Mouse (Mus musculus): ENCODE results near the gene Armcx3. TPM values are rescaled to one million over a fixed set of nuclear protein-coding genes. Genes with fewer than 3 reads are reported as not detected.
"Not testable (repeated sequence)": the region's sequence is repeated elsewhere in the genome, so short reads cannot be mapped to it uniquely, and the experiment has no call there.

The Armcx3 gene
- polyA plus RNA-seq, 1 experiment from 2014 or later: 49.1 TPM

DNA sequence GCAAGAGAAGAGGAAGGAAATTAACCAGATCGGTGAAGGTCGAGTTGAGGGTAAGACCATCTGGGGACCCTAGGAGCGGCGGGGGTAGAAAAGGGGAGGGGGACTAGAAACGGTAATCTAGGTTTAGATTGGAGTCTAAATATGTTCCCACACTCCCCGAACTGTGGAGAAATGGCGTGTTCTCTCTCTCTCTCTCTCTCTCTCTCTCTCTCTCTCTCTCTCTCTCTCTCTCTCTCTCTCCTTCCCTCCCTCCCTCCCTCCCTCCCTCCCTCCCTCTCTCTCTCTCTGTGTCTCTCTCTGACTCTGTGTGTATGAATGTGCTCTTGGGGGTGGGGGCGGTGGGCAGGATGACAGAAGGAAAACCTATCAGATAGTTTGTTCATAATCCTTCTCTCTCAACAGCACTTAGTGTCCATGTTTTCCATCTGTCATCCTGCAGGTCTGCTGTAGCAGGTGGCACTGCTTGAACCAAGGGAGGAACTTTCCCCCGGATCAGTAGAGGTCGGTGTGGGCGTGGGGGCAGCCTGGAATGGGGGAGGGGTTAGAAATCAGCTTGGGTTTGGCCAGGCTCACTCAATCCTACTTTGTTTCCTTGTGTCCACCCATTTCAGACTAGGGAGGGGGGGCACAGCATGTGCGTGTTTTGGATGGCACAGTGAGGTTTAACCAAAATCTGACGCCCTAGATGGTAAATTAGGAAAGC, 1.0 kb downstream of the Armcx3 start:
- peak overlapping the region; percentile 79 for H3K4me3 ChIP-seq (ENCODE audit: inconsistent target)
- H3K36me3 ChIP-seq (ENCODE audit: inconsistent target): no peaks in the 10 kb centered on the region
- peaks cover 8% of the 10 kb centered on the region; the same call in 1 of the 2 replicates for H3K79me2 ChIP-seq (ENCODE audit: inconsistent target)
- H3K27ac ChIP-seq: peak overlapping the region; percentile 76
- 39% methylated on average over 13 of the region's 13 CpGs for WGBS (ENCODE audit: missing documents)

DNA sequence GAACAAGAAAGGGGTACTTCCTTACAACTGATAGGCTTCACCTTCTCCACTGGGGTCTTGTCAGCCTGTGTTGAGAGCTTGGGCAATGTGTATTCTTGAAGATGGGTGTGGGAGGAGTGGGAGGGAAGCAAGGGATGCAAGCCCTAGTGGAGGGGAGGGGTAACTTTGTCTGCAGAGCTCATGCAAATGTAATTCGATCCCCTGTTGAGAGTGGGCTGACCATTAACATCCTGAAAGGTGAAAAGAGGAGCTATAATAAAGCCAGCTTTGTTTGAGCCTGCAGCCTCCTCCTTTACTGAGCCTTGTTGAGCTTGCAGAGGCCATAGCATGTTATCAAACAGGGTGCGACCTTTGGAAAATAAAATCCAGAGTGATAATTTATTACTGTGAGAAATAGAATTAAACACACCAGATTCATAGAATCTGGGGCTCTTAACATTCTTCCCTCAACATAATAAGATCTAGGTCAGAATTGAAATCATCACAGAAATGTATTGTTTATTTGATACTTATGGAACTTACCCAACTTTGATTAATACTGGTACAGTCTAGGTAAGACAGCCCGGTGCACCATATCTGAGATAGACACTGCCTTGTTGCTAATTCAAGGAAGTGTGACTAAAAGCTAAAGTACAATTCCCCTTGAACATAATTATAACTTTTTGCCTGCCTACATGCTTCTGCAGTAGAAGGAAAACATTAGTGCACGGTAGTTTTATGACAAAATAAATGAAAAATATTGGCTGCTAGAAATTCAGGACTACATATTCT, 7.2 kb downstream of the Armcx3 start:
- H3K4me3 ChIP-seq (ENCODE audit: inconsistent target); H3K79me2 ChIP-seq (ENCODE audit: inconsistent target); H3K36me3 ChIP-seq (ENCODE audit: inconsistent target); H3K27ac ChIP-seq: not testable (repeated sequence)
- WGBS (ENCODE audit: missing documents): 92% methylated on average over 2 of the region's 4 CpGs

DNA sequence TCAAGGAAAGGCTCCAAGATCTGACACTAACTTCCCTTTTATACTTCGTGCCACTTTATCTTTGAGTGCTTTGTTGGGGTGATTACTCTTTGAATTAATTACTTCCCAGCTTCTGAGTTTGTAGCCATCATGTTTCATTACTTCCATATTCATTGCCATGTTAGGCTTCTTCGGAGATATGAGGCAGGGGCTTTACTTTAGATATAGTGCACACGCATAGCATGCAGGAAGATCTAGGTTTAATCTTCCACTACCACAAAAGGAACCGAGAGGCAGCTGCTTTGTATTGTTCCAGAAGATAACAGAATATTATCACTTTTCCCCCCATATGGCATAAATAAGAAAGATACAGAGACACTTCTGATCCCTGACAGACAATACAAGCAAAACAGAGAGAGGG, 31.3 kb downstream of the Armcx3 start:
- H3K36me3 ChIP-seq (ENCODE audit: inconsistent target): no peaks in the 10 kb centered on the region
- no peak overlapping the region for H3K27ac ChIP-seq
- WGBS (ENCODE audit: missing documents): 70% methylated on average over 4 of the region's 4 CpGs
- no peaks in the 10 kb centered on the region for H3K79me2 ChIP-seq (ENCODE audit: inconsistent target)
- H3K4me3 ChIP-seq (ENCODE audit: inconsistent target): no peak overlapping the region

DNA sequence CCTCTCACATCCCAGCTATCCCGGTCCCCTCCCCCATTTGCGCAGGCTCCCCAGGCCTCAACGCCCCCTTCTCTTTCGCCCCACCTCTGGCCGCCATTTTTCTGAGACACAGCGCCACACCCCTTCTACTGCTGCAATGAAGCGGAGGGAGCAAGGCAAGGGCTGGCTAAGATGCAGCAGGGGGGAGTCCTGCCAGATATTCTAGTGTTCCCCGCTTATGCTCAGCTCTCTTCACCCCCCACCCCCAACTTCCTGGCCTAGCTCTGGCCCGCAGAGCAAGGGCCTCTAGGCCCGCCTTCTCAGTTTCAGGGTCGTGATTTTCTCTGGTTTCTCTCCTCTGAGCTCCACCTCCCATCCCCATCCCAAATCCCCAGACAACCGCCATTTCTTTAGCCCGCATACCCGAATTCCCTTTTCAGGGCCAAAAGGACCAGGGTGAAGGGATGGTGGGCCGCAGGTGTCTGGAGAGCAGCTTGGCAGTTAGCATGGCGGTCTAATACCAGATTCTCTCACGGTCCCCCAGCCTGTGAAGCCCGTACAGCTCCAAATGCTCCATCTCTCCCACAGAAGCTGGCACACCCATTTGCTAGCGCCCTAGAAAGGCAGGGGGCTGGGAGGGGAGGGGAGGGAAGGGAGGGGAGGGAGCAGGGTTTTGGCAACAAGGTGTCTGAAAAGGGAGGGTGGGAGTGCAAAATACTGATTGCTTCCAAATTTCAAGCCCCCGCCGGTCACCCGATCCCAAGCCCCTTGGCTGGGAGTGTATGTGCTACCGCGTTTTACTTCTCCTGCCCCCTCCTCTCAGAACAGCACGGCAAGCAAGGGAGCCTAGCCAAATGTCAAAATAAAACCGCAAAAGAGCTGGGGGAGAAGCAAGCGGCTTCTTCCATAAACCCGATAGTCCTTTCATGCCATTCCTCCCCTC, 51.7 kb downstream of the Armcx3 start:
- H3K27ac ChIP-seq: no peak overlapping the region
- H3K79me2 ChIP-seq (ENCODE audit: inconsistent target): no peaks in the 10 kb centered on the region
- WGBS (ENCODE audit: missing documents): 20% methylated on average over 27 of the region's 28 CpGs
- H3K4me3 ChIP-seq (ENCODE audit: inconsistent target): peak overlapping the region; percentile 13; the same call in 1 of the 2 replicates
- H3K36me3 ChIP-seq (ENCODE audit: inconsistent target): no peaks in the 10 kb centered on the region

DNA sequence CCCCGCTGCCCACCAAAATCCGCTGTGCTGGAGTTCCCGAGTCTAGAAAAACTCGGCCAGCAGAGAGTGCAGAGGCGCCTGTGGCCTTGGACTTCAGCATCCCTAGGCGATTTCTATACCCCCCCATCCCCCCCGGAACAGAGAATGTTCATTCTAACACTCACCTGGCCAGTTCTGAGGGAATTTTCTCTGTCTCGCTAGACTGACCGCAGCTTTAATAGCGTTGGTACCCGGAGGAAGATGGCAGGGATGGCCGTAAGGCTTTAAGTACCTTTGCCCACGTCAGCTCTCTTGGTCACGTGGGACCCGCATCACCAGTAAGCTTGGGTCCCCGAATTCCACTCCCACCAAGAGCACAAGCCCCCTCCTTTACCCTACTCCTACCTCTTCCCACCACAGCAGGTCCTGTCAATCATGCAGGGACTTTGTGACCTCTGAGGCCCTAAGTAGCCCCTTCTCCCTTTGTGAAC, 52.4 kb downstream of the Armcx3 start, which contains the start of gene Armcx2:
Gene Armcx2, minus strand, starts transcription at position 467 of the 470 bp plus-strand sequence.
- WGBS (ENCODE audit: missing documents): 22% methylated on average over 14 of the region's 16 CpGs
- Histone ChIP-seq H3K79me2 (ENCODE audit: inconsistent target) (no peaks in the 10 kb centered on the region), H3K27ac (no peak within 1 kb of the TSS), H3K36me3 (ENCODE audit: inconsistent target) (no peaks in the 10 kb centered on the region), H3K4me3 (ENCODE audit: inconsistent target) (peak within 1 kb of the TSS; percentile 13; the same call in 1 of the 2 replicates)

Other genes starting within 250 kb of the Armcx3 start
- 8.9 to 25.3 TPM (median 13.0 TPM) in 3 replicates for gene Timm8a1, start 214.7 kb upstream of the Armcx3 start, polyA plus RNA-seq (2018)
- gene Btk, start 173.0 kb upstream of the Armcx3 start, polyA plus RNA-seq (2018): 63.3 to 94.7 TPM (median 69.5 TPM) in 3 replicates
- 215 to 617 TPM (median 581 TPM) in 3 replicates for gene Rpl36a, start 170.9 kb upstream of the Armcx3 start, polyA plus RNA-seq (2018)
- gene Gla, start 155.5 kb upstream of the Armcx3 start, polyA plus RNA-seq (2018): 134 to 148 TPM (median 144 TPM) in 3 replicates
- gene Hnrnph2, start 155.4 kb upstream of the Armcx3 start, polyA plus RNA-seq (2018): 110 to 217 TPM (median 123 TPM) in 3 replicates
- 0.01 to 0.11 TPM in 2 of 3 replicates, not detected in the other for gene Armcx4, start 70.1 kb upstream of the Armcx3 start, polyA plus RNA-seq (2018)
- 0.29 to 0.88 TPM (median 0.80 TPM) in 3 replicates for gene Armcx1, start 38.6 kb upstream of the Armcx3 start, polyA plus RNA-seq (2018)
- gene Armcx6, start 5.2 kb upstream of the Armcx3 start, polyA plus RNA-seq (2018): 2.7 to 5.4 TPM (median 4.8 TPM) in 3 replicates
- gene Armcx2, start 52.6 kb downstream of the Armcx3 start, polyA plus RNA-seq (2018): 0.52 to 0.93 TPM (median 0.73 TPM) in 3 replicates
- gene Nxf2, start 208.2 kb downstream of the Armcx3 start, polyA plus RNA-seq (2018): 0.14 TPM in 1 of 3 replicates, not detected in the others